Mouse (Mus musculus): ENCODE results near the gene Ubr1.
A peak's percentile ranks its signal among the peaks of the same experiment; 100 is the strongest.

Ubr1 gene

DNA sequence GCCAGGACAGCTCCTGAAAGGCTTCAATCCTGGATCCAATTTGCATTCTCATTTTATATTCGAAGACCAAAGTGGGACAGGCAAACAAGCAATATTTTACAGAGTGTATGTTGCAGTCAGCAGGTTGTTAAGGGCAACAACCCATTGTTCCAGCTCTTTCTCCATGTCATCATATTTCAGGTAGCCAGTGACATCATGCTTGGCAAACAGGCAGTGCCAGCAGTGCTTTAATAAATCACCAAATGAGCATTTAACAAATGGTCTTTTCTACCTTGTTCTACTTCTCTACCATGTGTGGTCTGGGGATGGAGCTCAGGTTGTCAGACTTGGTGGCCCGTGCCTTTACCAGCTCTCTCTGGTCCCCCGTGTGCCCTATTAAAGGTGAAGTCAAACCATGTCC, 112.4 kb downstream of the Ubr1 start:
- no peak for DNase-seq (ENCODE audit: low read depth, low spot score)

DNA sequence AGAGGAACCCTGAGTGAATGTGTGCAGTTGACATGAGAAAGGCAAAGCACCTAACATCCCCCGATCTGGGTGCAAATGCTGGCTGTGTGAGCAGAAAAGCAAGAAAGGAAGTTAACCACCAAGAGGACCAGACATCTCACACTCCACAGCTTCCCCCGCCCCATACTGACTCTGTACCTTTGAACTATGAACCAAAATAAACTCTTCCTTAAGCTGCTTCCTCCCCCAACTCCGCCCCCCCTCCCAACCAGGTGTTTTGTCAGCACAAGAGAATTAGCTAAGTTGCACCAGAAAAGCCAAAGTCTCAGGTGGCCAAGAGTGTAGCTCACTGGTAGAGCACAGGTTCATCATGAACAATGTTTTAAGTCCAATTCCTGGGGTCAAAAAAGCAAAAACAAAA, 117.4 kb downstream of the Ubr1 start:
- DNase-seq (ENCODE audit: low read depth, low spot score) = no peak

GRCm38 (mm10) chr2:120852626-120853025, 117.9 kb downstream of the Ubr1 start:
- no peak for DNase-seq (ENCODE audit: low read depth, low spot score)

GRCm38 (mm10) chr2:120850424-120851082, 120.0 kb downstream of the Ubr1 start, which contains the start of gene Ttbk2:
Ttbk2 (minus strand) TSS chr2:120850604.
- peak; percentile 97 for DNase-seq (ENCODE audit: low read depth, low spot score)

DNA sequence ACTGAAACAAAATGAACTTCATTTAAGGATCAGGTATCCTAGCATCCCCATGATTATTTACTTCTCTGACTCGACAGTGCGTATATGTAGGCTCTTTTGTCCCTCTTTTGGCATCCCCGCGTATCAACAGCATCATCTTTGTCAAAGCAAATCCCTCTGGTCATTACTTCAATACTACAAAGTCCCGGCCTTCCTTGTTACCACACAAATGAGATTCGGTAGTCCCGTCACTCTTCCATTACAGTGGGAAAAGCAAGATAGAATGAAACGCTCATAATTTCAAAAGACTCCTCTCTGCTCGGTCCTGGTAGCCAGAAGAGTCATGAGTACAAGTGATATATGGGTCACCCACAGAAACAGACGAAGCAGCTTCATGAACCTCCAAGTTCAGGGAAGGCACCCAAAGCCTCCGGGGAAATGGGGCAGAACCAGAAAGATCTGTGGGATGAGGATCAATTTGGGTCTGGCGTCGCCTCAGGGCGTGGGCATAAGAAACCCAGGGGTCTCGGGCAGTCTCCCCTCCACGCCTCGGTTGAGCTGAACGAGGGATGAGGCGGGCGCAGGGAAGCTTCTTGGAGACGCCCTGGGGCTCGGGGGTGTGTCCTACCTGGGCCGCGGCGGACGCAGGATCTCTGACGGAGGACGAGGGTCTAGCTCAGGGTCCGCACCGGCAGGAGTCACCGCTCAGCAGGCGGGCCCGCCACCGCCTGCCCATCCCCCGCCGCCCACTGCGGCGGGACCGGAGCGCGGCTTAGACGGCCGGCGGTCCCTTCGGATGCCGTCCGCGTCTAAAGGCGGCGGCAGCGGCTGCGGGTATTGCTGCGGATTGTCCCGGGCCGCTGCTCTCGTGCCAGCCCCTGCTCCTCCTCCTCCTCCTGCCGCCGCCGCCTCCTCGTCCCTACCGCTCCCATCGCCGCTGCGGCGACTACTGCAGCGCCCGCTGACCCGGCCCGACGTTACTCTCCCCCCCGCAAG, 120.8 kb downstream of the Ubr1 start, which contains the start of gene Cdan1:
Gene Cdan1 (minus strand): TSS at position 680 of the 975 bp plus-strand sequence.
- DNase-seq (ENCODE audit: low read depth, low spot score) = peak; percentile 41

DNA sequence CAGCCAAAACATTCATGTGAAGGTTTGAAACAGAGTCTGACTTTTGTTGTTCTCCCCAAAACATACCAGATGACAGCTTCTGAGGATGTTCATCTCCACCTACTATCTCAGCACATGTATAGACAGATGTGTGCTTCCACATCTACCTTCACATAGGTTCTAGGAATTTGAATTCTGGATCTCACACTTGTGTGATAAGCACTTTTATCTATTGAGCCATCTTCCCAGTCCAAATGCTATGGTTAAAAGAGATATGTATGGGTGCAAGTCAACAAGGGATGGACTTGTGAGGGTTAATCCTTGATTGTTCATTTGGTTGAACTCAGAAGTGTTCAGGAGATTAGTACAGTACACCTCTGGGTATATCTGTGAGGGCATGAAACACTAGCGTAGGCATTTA, 125.2 kb downstream of the Ubr1 start:
- no peak for DNase-seq (ENCODE audit: low read depth, low spot score)

DNA sequence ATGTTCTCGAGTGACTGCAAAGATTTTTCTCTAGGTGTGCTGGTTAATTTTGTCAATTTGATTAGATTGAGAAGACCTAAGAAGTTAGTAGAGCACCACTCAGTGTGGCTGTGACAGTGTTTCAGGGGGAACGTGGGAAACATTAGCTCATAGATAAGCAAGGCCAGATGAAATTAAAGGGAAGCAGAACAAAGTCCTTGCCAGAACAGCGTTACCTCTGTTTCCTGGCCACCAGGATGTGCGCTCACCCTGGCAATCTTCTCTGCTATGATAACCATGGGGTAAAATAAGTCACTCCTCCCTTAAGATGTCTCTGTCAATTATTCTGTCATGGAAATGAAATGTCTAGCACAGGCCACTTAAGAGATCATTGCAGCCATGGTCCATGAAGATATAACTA, 126.5 kb downstream of the Ubr1 start:
- no peak for DNase-seq (ENCODE audit: low read depth, low spot score)

- DNase-seq (ENCODE audit: low read depth, low spot score) = no peak
Measured at GRCm38 (mm10) chr2:120841211-120841610, 129.3 kb downstream of the Ubr1 start.

GRCm38 (mm10) chr2:120835167-120835566, 135.3 kb downstream of the Ubr1 start:
- DNase-seq (ENCODE audit: low read depth, low spot score) = no peak

DNA sequence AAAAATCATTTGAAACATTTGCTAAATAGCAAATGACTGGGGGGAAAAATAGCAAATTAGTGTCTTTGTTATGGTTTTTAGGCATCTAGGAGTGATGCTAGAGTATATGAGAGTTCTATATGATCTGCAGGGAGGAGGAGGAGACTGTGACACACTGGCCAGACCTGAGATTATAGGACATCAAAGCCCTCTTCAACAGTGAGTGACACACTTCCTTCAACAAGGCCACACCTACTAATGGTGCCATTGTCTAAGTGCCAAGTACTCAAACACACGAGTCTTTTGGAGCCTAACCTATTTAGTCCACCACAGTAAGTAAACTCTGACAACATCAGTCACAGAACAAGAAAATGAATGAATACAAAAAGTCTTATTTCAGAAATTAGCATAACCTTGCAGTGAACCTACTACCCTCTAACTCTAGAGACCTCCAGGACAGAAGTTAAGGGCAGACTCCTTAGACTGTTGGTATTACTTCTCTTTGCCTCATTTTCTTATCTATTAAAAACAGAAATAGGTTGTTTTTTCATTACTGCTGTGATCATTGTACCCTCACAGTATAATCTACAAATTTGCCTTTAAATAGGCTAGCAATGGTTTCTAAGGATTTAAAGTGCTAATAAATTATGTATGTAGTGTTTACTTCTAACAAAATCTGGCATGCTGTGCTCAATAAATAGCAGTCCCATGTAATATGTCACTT, 143.4 kb downstream of the Ubr1 start:
- no peak for DNase-seq (ENCODE audit: low read depth, low spot score)
